Mouse (Mus musculus): Measurements from ENCODE around the gene Ttc23.

Ttc23 gene

DNA sequence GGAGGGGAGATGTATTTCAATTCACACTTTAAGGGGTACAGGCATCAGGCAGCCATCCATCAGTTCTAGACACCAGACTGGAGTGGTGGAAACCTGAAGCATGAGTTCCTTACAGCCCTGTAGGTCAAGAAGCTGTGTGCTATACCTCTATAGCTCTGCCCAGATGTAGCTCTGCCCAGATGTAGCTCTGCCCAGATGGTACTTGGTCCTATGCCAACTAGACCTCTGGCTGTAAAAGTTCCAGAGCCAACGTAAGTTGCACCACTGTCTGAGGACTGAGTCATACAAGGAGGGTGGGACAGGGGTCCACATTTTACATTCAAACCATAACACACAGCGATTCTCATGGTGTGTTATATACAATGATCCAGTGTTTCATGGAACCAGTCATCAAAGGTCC, 140.7 kb downstream of the Ttc23 start:
- in situ Hi-C loops (cut with MboI; ENCODE audit: unreplicated experiment in 2 of 2) = no loop called here

DNA sequence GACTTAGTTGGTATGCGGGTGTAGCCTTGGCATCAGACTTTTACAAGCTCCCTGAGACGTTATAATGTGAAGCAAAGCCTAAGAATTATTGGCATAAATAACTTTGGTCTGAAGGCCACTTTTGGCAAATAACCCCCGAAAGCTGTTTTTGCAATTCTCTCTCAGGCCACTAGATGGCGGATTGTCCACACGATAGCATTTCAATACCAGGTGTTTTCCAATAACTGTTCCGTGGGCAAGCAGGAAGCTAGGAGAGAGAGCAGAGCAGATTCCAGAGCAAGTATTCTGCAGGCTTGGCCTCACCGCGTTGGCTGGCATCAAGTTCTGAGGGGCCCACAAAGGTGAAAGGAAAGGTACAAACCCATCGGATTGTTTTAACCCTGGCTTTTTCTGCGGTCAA, 141.5 kb downstream of the Ttc23 start:
- in situ Hi-C loops (cut with MboI; ENCODE audit: unreplicated experiment in 2 of 2) = no loop called here

- in situ Hi-C loops (cut with MboI; ENCODE audit: unreplicated experiment in 2 of 2) = no loop called here
These were observed 144.0 kb downstream of the Ttc23 start for GRCm38 (mm10) chr7:67791256-67791655.

- in situ Hi-C loops (cut with MboI; ENCODE audit: unreplicated experiment in 2 of 2) = no loop called here
These were observed 146.2 kb downstream of the Ttc23 start for GRCm38 (mm10) chr7:67793449-67793848.

GRCm38 (mm10) chr7:67797065-67797464, 149.9 kb downstream of the Ttc23 start:
- in situ Hi-C loops (cut with MboI; ENCODE audit: unreplicated experiment in 2 of 2) = no loop called here

DNA sequence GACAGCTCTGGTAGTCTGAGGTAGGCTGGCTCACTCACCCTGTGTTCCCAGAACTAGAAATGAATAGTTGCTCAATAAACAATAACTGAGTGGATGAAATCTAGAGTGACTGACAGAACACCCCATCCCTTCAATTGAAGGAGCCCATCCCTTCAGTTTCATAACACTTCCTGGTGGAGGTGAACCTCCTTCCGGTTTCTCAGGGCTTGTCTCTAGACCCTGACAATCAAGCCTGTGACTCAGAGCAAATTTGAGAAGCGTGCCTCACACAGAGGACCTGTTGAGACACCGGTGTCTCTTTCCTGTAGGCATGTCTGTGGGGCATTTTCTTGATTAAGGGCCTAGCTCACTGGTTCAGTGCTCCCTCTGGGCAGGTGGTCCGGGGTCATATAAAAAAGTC, 151.3 kb downstream of the Ttc23 start:
- in situ Hi-C loops (cut with MboI; ENCODE audit: unreplicated experiment in 2 of 2) = no loop called here

DNA sequence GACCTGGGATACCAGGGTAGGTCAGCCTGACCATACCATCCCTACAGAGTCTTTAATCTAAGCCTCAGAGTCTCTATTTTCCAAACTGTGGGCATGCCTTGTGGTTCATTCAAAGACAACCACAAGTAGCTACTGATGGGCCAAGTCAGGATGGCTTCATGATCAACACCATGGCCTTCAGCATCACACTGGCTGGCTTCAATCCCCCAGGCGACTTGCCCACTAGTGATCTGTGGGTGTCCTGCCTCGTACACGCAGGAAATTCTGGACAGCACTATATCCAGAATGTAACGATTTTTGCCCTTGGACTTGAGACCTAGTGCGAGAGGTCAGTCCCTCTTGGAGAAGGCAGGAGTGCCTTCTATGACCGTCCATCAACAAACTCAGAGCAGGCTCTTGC, 153.3 kb downstream of the Ttc23 start:
- in situ Hi-C loops (cut with MboI; ENCODE audit: unreplicated experiment in 2 of 2) = no loop called here

DNA sequence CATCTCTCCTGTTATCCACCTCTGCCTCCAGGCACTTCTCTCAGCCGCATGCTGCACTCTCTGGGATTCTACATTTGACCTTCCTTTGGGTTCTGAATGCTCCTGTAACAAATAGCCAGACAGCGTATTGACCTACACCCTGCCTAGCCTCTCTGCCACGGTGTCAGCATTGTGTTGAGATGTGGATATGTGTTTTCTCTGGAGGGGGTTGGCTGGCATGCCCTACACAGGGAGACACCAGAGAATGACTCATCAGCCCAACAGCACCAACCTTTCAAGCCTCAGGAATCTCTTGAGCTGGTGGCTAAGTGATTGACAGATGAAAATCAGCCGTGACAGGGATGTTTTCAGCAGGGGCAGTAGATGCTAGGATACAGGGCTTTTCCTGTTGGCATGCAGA, 153.8 kb downstream of the Ttc23 start:
- in situ Hi-C loops (cut with MboI; ENCODE audit: unreplicated experiment in 2 of 2) = no loop called here

DNA sequence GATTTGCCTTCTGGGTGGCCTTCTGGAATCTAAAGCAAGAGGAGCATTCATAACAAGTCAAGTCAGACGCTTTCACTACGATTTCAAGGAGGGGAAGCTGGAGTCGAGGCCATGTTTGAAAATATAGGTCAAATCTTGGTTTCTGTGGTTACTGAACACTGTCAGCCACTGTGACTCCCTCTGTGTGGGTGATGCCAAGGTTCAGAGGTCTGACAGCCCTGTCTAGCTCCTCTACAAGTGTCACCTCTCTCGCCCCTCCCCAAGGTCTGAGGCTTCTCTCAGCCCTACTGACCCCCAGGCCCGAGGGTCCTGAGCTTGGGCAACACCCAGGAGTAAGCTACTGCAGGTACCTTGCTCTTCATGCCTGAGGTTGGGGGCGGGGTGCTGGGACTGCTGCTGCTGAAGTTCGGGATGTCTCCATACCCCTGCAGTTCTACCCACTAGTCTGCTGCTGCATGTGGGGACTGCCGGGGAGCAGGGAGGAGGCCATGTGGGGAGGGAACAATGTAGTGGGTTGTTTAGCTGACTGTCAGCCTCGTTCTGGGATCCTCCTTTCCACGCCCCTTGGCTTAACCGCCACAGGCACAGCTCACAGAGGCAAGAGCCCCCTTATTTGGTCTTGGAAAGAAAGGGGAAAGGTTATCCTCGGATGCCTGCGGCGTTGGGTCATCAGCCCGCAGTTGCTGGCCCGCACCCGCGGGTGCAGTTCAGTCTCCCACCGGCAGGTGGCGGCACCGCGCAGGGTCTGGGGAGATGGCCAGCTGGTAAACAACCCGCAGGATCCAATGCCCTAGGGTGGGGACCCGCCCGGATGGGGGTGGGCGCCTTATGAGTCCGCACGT, 156.0 kb downstream of the Ttc23 start:
- in situ Hi-C loops (cut with MboI; ENCODE audit: unreplicated experiment in 2 of 2) = no loop called here

DNA sequence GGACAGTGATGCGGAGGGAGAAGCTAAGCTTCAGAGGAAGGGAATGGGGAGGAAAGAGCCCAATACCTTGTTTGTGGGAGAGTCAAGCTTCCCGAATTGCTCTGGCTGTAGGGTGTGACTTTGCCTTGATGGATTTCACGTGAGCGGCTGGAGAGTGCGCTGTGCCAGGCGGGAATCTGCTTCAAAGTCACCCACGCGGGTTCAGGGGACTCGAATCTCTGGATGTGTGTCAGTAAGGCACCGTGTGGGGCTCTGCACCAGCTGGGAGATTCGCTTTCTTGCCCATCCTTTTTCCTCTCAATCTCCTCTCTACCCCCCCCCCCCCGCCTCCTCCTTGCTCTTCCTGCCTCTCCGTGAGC, 156.6 kb downstream of the Ttc23 start:
- in situ Hi-C loops (cut with MboI; ENCODE audit: unreplicated experiment in 2 of 2) = no loop called here

All from v-Abl transformed pro-B cells (cell line).